Mouse (Mus musculus) stomach, postnatal 0 days (tissue): ENCODE measurements at regions not wholly inside any gene's neighbourhood (a gene's known extent, or its start where the extent isn't known, plus 50 kb on each side); places are given as distances from the start of the nearest gene placed in this dataset.

ENCODE experiments used
- ATAC-seq: fragments of 200-750 bp; cut with Nextera tagmentation; 2 replicates; pipeline ENCODE4 v1.8.0; 2017; ENCODE audit not compliant: low FRiP score, low TSS enrichment
- DNase-seq: peaks from one replicate; pipeline ENCODE4 v3.0.0-alpha.2; 2016; ENCODE audit warnings: low spot score
- H3K27ac ChIP-seq: fragments of 300-500 bp; sonication (generic); replicated peaks from 2 replicates; pipeline ENCODE4 v1.5.1; 2014; ENCODE audit warnings: mild to moderate bottlenecking, control low read depth
- H3K27me3 ChIP-seq: fragments of 300-500 bp; sonication (generic); 2 replicates; pipeline ENCODE4 v1.6.1; 2014; ENCODE audit warnings: low read length; ENCODE audit not compliant: control insufficient read depth, insufficient read depth
- H3K36me3 ChIP-seq: fragments of 300-500 bp; sonication (generic); 2 replicates; pipeline ENCODE4 v1.6.1; 2014; ENCODE audit warnings: low read length, mixed read lengths; ENCODE audit not compliant: control insufficient read depth, insufficient read depth
- H3K4me1 ChIP-seq: fragments of 300-500 bp; sonication (generic); replicated peaks from 2 replicates; pipeline ENCODE4 v1.6.1; 2014; ENCODE audit warnings: antibody characterized with exemption; ENCODE audit not compliant: control insufficient read depth, insufficient read depth
- H3K4me2 ChIP-seq: fragments of 300-500 bp; sonication (generic); replicated peaks from 2 replicates; pipeline ENCODE4 v1.6.1; 2014; ENCODE audit warnings: low read depth, mild to moderate bottlenecking, control low read depth, moderate library complexity
- H3K4me3 ChIP-seq: fragments of 300-500 bp; sonication (generic); 2 replicates; pipeline ENCODE4 v1.5.1; 2014; ENCODE audit warnings: low read depth, low read length, control low read depth
- H3K9ac ChIP-seq: fragments of 300-500 bp; sonication (generic); 2 replicates; pipeline ENCODE4 v1.6.1; 2014; ENCODE audit warnings: mild to moderate bottlenecking, low read length, control low read depth, mixed read lengths
- H3K9me3 ChIP-seq: fragments of 300-500 bp; sonication (generic); 2 replicates; pipeline ENCODE4 v1.6.1; 2016; ENCODE audit warnings: low read length; ENCODE audit not compliant: control insufficient read depth
- CTCF ChIP-seq: IDR thresholded peaks from 2 replicates; pipeline ENCODE4 v1.5.1; 2016; ENCODE audit warnings: antibody characterized with exemption, low read depth, mild to moderate bottlenecking, moderate library complexity
- EP300 ChIP-seq: optimal IDR thresholded peaks from 2 replicates; pipeline ENCODE3; 2016; ENCODE audit warnings: antibody characterized with exemption
- WGBS: fragments of 180-500 bp; shearing (Covaris S2); extraction: QIAGEN DNeasy Blood & Tissue Kit; methylation state at CpG from one replicate; pipeline ENCODE4 v1.1.7; 2014; 5-methylcytosine and 5-hydroxymethylcytosine counted together

DNA sequence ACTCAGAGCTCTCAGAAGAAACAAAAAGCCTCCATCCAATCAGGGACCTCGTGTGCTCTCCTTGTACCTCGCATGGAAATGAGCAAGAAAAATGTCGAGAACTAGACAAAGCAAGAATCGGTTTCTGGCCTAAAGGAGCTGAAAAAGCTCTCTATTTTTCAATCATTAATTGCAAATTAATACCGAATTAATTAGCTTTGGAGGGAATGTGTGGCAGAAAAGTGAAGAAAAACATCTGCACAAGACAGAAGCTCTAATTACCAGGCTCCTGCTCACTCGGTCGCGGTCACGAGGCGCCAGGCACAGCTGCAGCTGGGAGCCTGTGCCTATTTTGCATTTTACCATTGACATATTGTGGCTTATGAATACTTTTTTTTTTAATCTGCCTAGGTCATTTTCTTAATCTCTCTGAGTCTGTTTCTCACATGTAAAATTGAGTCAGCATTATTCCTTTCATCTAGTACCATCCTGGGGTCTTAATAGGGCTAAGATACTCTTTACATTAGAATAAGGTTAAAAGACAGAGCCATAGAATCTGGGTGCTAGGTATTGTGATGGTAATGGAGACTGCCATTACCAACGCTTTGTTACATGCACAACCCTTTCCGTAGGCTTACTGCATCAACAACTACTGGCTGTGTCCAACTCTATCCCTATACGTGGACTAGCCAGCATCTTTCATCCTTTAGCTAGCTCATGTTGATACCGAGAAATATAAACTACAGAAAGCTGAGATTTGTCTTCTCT, 109.8 kb upstream of the Zc3h12c start:
- Histone ChIP-seq H3K9ac (no peak overlapping the region), H3K27me3 (no peaks in the 10 kb centered on the region), H3K4me2 (no peak overlapping the region), H3K9me3 (no peaks in the 10 kb centered on the region), H3K27ac (no peak overlapping the region), H3K4me3 (no peak overlapping the region), H3K36me3 (no peaks in the 10 kb centered on the region), H3K4me1 (no peaks in the 10 kb centered on the region)
- ATAC-seq (no peak), DNase-seq (no peak)
- TF ChIP-seq EP300 (no peak), CTCF (no peak)
- 46% methylated on average over 14 of the region's 14 CpGs for WGBS

DNA sequence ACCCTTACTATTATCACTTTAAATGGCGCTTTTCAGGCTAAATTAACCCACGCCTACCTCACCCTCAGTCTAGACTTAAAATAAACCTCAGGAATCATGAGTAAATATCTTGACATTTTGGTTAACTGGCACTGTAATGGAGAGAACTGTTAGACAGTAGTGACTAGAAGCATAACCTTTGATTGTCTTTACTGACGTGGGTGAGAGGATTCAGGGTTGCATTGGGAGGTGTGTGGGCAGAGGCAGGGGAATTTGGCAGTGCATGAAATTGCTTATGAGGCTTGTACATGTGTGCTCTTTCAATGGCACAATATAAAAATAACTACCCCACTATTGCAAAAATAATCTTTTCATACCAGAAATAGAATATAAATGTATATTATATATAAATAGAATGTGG, 105.6 kb upstream of the Zc3h12c start:
- ATAC-seq (no peak), DNase-seq (no peak)
- Histone ChIP-seq H3K27ac (no peak overlapping the region), H3K4me2 (no peak overlapping the region), H3K4me3 (no peak overlapping the region), H3K36me3 (no peaks in the 10 kb centered on the region), H3K4me1 (no peaks in the 10 kb centered on the region), H3K9ac (no peak overlapping the region), H3K9me3 (no peaks in the 10 kb centered on the region), H3K27me3 (no peaks in the 10 kb centered on the region)
- WGBS: 72% methylated on average over 3 of the region's 3 CpGs
- TF ChIP-seq EP300 (no peak), CTCF (no peak)

DNA sequence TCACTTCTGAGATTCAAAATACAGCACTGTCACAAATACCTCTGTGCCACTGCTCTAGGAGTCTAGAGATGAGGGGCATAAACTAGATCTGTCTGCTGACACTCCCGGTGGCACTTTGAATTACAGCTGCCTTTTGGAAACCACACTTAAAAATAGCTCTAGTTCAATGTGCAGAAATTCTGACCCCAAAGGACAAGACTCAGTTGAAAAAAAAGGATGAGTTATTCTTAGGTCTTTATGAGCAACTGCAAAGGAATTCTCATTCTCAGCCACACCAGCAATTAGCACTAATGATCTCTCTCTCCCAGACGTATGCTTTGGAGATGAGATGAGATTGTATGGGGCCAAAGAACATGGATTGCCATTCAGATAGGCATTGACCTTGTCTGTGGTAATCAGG, 104.3 kb upstream of the Zc3h12c start:
- H3K36me3 ChIP-seq: no peaks in the 10 kb centered on the region
- no peak overlapping the region for H3K4me3 ChIP-seq
- H3K4me2 ChIP-seq: no peak overlapping the region
- no peak overlapping the region for H3K27ac ChIP-seq
- H3K9me3 ChIP-seq: no peaks in the 10 kb centered on the region
- H3K27me3 ChIP-seq: no peaks in the 10 kb centered on the region
- 59% methylated on average over 2 of the region's 2 CpGs for WGBS
- ATAC-seq: no peak
- H3K4me1 ChIP-seq: no peaks in the 10 kb centered on the region
- H3K9ac ChIP-seq: no peak overlapping the region
- no peak for DNase-seq
- TF ChIP-seq CTCF (no peak), EP300 (no peak)

DNA sequence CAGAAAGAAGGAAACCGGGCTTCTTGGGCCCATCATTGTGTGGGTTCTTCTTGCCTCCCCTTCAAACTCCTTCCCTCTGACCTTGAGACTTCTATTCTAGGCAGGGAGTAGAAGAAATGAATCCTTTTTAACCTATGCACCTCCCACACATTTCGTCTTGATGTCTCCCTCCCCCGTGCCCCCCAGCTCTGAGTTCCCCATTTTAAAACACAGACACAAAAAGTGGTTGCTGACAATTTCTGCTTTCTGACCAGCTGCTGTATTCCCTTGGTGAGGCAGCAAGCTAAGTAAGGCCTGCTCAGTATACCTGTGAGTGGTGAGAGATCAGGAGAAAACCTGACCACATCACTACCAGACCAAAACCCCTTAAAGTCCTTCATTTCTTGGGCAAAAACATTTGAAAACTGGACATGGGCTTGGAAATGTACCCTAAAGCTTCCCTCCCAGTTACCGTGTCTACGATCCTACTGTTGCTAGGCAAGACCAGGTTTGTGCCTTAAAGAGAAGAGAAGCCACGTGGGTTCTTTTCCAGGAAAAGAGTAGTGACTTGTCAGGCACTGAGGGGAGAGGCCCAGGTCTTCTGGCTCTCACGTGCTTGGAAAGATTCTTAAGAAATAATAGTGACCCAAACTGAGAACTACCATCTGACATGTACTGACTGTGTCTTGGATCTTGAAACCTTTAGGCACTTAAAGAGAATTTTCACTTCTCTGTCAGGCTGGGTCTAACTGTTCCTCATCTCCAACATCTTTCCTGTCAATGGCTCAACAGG, 103.2 kb upstream of the Zc3h12c start:
- Histone ChIP-seq H3K4me1 (no peaks in the 10 kb centered on the region), H3K27ac (no peak overlapping the region), H3K36me3 (no peaks in the 10 kb centered on the region), H3K4me2 (no peak overlapping the region), H3K9ac (no peak overlapping the region), H3K9me3 (no peaks in the 10 kb centered on the region), H3K4me3 (no peak overlapping the region), H3K27me3 (no peaks in the 10 kb centered on the region)
- no peak for TF ChIP-seq EP300
- no peak for TF ChIP-seq CTCF
- DNase-seq (no peak), ATAC-seq (no peak)
- 82% methylated on average over 7 of the region's 7 CpGs for WGBS

DNA sequence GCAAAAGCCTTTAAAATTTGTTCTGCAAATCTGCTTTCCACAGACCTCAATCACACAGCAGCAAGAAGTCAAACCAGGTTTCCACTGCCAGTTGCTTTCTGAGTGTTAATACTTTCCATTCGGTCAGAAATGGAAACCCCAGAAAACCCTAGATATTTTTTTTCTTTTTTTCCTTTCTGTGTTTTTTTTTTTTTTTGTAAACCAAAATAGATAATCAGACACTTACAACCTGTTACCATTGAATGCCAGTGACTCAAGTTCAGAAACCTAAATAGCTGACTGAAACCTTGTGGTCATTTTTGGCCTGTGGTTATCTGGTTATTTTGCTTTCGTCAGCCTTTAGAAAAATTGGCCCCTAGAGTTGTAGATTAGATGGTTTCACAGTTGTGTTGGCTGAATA, 93.2 kb upstream of the Zc3h12c start:
- Histone ChIP-seq H3K9ac (no peak overlapping the region), H3K36me3 (no peaks in the 10 kb centered on the region), H3K27me3 (no peaks in the 10 kb centered on the region), H3K9me3 (no peaks in the 10 kb centered on the region), H3K4me3 (no peak overlapping the region), H3K4me1 (no peaks in the 10 kb centered on the region), H3K27ac (no peak overlapping the region), H3K4me2 (no peak overlapping the region)
- WGBS: 92% methylated on average over 2 of the region's 2 CpGs
- TF ChIP-seq CTCF (no peak), EP300 (no peak)
- ATAC-seq: no peak
- no peak for DNase-seq

DNA sequence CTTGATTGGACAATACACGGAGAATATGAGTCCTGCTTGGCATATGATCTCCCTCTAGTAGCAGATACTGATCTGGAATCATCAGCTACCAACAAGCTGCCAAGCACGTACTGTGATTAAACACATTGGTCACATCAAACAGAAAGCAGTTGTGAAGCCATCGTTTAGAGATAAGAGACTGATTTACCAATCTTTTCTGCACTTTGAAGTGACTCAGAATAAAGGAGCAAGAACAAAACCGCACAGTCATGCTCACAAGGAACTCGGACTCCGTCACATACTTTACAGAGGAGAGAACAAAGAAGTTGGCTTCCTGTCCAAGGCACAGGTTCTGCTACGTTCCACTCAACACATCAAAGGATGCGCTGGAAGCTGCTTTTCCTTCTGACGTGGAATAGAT, 91.1 kb upstream of the Zc3h12c start:
- no peak for TF ChIP-seq EP300
- no peak for TF ChIP-seq CTCF
- DNase-seq (no peak), ATAC-seq (no peak)

More for the DNA sequence above, 91.1 kb upstream of the Zc3h12c start:
- Histone ChIP-seq H3K36me3 (no peaks in the 10 kb centered on the region), H3K27ac (no peak overlapping the region), H3K4me1 (no peaks in the 10 kb centered on the region), H3K9ac (no peak overlapping the region), H3K4me2 (no peak overlapping the region), H3K9me3 (no peaks in the 10 kb centered on the region), H3K27me3 (no peaks in the 10 kb centered on the region), H3K4me3 (no peak overlapping the region)
- 43% methylated on average over 9 of the region's 9 CpGs for WGBS
